Mouse (Mus musculus) gastrocnemius, adult 8-10 months (tissue): ENCODE measurements around the gene Hsd17b12. TPM values are rescaled to one million over a fixed set of nuclear protein-coding genes. Genes with fewer than 3 reads are reported as not detected.
A peak's percentile ranks its signal among the peaks of the same experiment; 100 is the strongest.

Source experiments
- DNase-seq, 2 experiments: peaks; one replicate each; pipeline ENCODE4 v3.0.0; 2022; ENCODE audit warnings: low spot score in 2 of 2
- microRNA-seq: library from miRNA; unstranded; fragments of <30 nt; microRNA quantifications from one replicate; pipeline ENCODE4 v1.2.0, GENCODE M21; 2022
- total RNA-seq, 4 experiments: library from RNA; stranded (reverse); gene quantifications; 2 replicates each; pipeline ENCODE4 v1.2.4; 2022

Gene Hsd17b12
- total RNA-seq, 4 experiments from 2014 or later = 4.1 to 5.1 (median 4.5) TPM

- DNase-seq = peak; percentile 83 to 85
Measured at GRCm38 (mm10) chr2:94010335-94011291, 147.2 kb downstream of the Hsd17b12 start, which contains the start of gene Alkbh3. TSS of gene Alkbh3 (minus strand) at chr2:94010807.

- DNase-seq = peak; percentile 67 to 68
Measured at GRCm38 (mm10) chr2:94002331-94002730, 155.4 kb downstream of the Hsd17b12 start.

- DNase-seq = no peak
Measured at GRCm38 (mm10) chr2:94001918-94002317, 155.8 kb downstream of the Hsd17b12 start.

- DNase-seq = no peak
Measured at GRCm38 (mm10) chr2:94001411-94001810, 156.4 kb downstream of the Hsd17b12 start.

GRCm38 (mm10) chr2:93996254-93996653 is 161.5 kb downstream of the Hsd17b12 start, which contains the start of gene Gm27027:
TSS of gene Gm27027 (minus strand) at chr2:93996354.
- DNase-seq = no peak

GRCm38 (mm10) chr2:93992810-93993209 is 165.0 kb downstream of the Hsd17b12 start:
- DNase-seq = no peak

GRCm38 (mm10) chr2:93992259-93992658 is 165.5 kb downstream of the Hsd17b12 start:
- DNase-seq = no peak

GRCm38 (mm10) chr2:93991336-93991735 is 166.4 kb downstream of the Hsd17b12 start:
- DNase-seq = no peak

- DNase-seq = no peak
Measured at GRCm38 (mm10) chr2:93988440-93988839, 169.3 kb downstream of the Hsd17b12 start.

Small RNA genes within 50 kb of the gene (microRNA-seq; reads per million reads assigned to microRNA genes)
- not detected for gene Gm23630

Other genes with a start within 250 kb of the Hsd17b12 start
- gene Gm13889, start 200.8 kb downstream of the Hsd17b12 start, total RNA-seq = 1 to 10 TPM; 3.3 to 5.6 (median 4.9) TPM
- not detected for gene Gm27027, start 161.6 kb downstream of the Hsd17b12 start, total RNA-seq
- 10 to 100 TPM; 53.5 to 59.1 (median 57.2) TPM for gene Alkbh3, start 147.2 kb downstream of the Hsd17b12 start, total RNA-seq
- gene Ttc17, start 248.7 kb upstream of the Hsd17b12 start, total RNA-seq = 10 to 100 TPM; 22.5 to 24.5 (median 23.8) TPM